ENCODE assay signal across 1 mouse cellular context in the genomic region with DNA sequence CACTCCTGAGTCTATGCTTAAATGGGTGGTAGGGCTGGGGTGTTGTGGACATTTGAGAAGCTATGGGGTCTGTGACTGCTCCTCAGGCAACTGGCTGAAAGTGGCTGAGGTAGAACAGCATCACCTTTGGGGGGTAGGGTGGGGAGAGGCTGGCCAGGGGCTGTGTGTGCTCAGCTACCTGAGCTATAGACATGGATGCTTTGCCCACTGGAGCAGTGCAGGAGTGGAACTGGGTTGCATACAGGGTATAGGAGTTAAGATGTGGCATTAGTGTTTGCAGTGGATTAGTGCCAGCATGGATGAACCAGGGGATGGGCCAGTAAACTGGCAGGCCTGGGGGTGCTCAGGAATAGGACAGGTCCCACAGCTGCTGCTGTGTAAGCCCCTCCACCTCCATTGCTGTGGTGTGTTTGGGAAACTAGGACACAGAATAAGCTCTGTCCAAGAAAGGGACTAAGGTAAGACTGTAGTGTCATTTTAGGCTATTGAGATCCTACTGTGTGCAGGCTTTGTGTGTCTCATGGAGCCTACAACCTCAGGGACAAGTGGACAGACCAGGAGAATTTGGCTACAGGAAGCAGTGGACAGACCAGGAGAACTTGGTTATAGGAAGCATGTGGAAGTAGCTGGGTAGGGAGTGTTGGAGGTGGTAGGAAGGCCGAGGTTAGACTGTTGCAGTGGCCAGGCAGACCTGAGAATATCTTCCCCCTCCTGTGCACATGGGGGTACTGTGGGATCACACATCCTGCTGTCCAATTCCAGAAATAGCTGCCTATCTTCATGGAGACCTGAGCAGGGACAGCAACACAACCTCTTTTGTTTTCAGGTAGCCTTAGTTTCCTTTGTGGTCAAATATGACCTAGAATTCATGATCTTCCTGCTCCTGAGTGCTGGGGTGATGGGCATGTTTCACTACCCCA.
TF ChIP-seq lines count a peak whose summit lies in the region.

No protein-coding gene starts in this region.

TF ChIP-seq in CH12.LX, 34 proteins besides CTCF, POLR2A, EP300 and RAD21:
- TF ChIP-seq ZC3H11A (IDR thresholded peaks at IDR 0.05; ENCODE audit: low read depth, low read length) (no peak), ZMIZ1 (IDR thresholded peaks at IDR 0.05; ENCODE audit: low read depth, low read length) (peak; percentile 16; the same call in 1 of the 2 replicates), SIN3A (IDR thresholded peaks at IDR 0.05; ENCODE audit: low read length) (no peak), TCF12 (IDR thresholded peaks at IDR 0.05; ENCODE audit: low read depth, low read length) (no peak)
